Comparison of ENCODE assay signal across 8 mouse cellular contexts in genomic region chr13:55330567-55331400, GRCm38 (mm10). TPM values are rescaled to one million over a fixed set of nuclear protein-coding genes. Genes with fewer than 3 reads are reported as not detected.
DNase-seq lines count a peak whose midpoint lies in the region; ATAC-seq and TF ChIP-seq lines count a peak whose summit lies in the region.

No protein-coding gene starts in this region.

- H3K36me3 ChIP-seq in liver, adult 2 months (ENCODE audit: control insufficient read depth, insufficient read depth, low read length), result no peaks in the 10 kb centered on the region
- H3K36me3 ChIP-seq in intestine, embryonic 14.5 days (ENCODE audit: control insufficient read depth, insufficient read depth, low read length), result peaks cover 6% of the 10 kb centered on the region
- H3K36me3 ChIP-seq in neural tube, embryonic 13.5 days, result peaks cover 5% of the 10 kb centered on the region

- no peak overlapping the region for H3K9ac ChIP-seq in liver, adult 2 months (ENCODE audit: low read depth, low read length)
- H3K9ac ChIP-seq in intestine, embryonic 14.5 days (ENCODE audit: low read length), result peak overlapping the region; percentile 64
- peak overlapping the region; percentile 68 for H3K9ac ChIP-seq in neural tube, embryonic 13.5 days

- H3K9me3 ChIP-seq in intestine, embryonic 14.5 days (ENCODE audit: control insufficient read depth, low read length), result no peaks in the 10 kb centered on the region
- H3K9me3 ChIP-seq in neural tube, embryonic 13.5 days, result no peaks in the 10 kb centered on the region

- H3K27ac ChIP-seq in liver, adult 2 months (replicated peaks; ENCODE audit: insufficient read depth, low read depth, low read length), result no peak overlapping the region
- H3K27ac ChIP-seq in intestine, embryonic 14.5 days (ENCODE audit: low read depth), result peak overlapping the region; percentile 90
- peak overlapping the region; percentile 79 for H3K27ac ChIP-seq in neural tube, embryonic 13.5 days (replicated peaks)

- no peak overlapping the region for H3K4me3 ChIP-seq in liver, adult 2 months (ENCODE audit: insufficient read depth, low read depth, low read length)
- peak overlapping the region; percentile 69 for H3K4me3 ChIP-seq in intestine, embryonic 14.5 days (ENCODE audit: low read depth, low read length)
- H3K4me3 ChIP-seq in neural tube, embryonic 13.5 days, result peak overlapping the region; percentile 65

- TF ChIP-seq POLR2A in liver, adult 2 months (IDR thresholded peaks at IDR 0.05; ENCODE audit: extremely low read depth, insufficient read depth, low read length), result no peak

- H3K4me1 ChIP-seq in liver, adult 2 months (ENCODE audit: control insufficient read depth, insufficient read depth, low read length), result peaks cover 1% of the 10 kb centered on the region; the same call in 1 of the 2 replicates
- H3K4me1 ChIP-seq in intestine, embryonic 14.5 days (replicated peaks; ENCODE audit: control insufficient read depth, insufficient read depth, low read length), result peaks cover 24% of the 10 kb centered on the region
- peaks cover 36% of the 10 kb centered on the region for H3K4me1 ChIP-seq in neural tube, embryonic 13.5 days (replicated peaks)

- H3K4me2 ChIP-seq in intestine, embryonic 14.5 days (ENCODE audit: low read length), result peak overlapping the region; percentile 63
- peak overlapping the region; percentile 92 for H3K4me2 ChIP-seq in neural tube, embryonic 13.5 days

- DNase-seq in liver, adult 2 months (ENCODE audit: extremely low read depth, low read depth, low spot score), result no peak
- DNase-seq in liver, result no peak
- peak; percentile 11 for DNase-seq in embryo, embryonic 11 days
- DNase-seq in intestine, embryonic 14.5 days (ENCODE audit: low spot score), result no peak
- no peak for DNase-seq in ovary, postnatal 14 days (ENCODE audit: low spot score)
- DNase-seq in kidney, postnatal 4 days, result no peak
- no peak for DNase-seq in frontal cortex, adult 2 months (ENCODE audit: extremely low spot score in 1 of 2, low spot score in 1 of 2)

- H3K27me3 ChIP-seq in liver, adult 2 months (ENCODE audit: control insufficient read depth, insufficient read depth, low read length), result no peaks in the 10 kb centered on the region
- no peaks in the 10 kb centered on the region for H3K27me3 ChIP-seq in intestine, embryonic 14.5 days (replicated peaks; ENCODE audit: control insufficient read depth, insufficient read depth, low read length)
- H3K27me3 ChIP-seq in neural tube, embryonic 13.5 days, result no peaks in the 10 kb centered on the region

- WGBS in liver, adult 2 months, result 66% methylated on average over 14 of the region's 14 CpGs
- 46% methylated on average over 14 of the region's 14 CpGs for WGBS in intestine, embryonic 14.5 days
- whole genome bisulfite sequencing in neural tube, embryonic 13.5 days, result 48% methylated on average over 14 of the region's 14 CpGs

- TF ChIP-seq CTCF in liver, adult 2 months (IDR thresholded peaks at IDR 0.05; ENCODE audit: low read depth, low read length), result 0 out of 2 replicates have a peak, but pooled peaks have one; percentile 2

- ATAC-seq in intestine, embryonic 14.5 days (replicated peaks; ENCODE audit: low FRiP score, low TSS enrichment, low read depth), result no peak; the same call in 1 of the 2 replicates
- no peak for ATAC-seq in neural tube, embryonic 13.5 days (ENCODE audit: low read depth)

- no peaks in the 10 kb centered on the region for H3K79me2 ChIP-seq in liver, adult 2 months (ENCODE audit: control insufficient read depth, insufficient read depth, low read length)

RNA-seq across cellular contexts. Expression of gene Mxd3, which starts 1.2 kb away (rescaled TPM):
- 0.13 TPM in 1 of 2 replicates, not detected in the other for total RNA-seq in liver, adult 2 months (2014; rRNA removed)
- 0.21 and 0.27 TPM in 2 replicates for polyA plus RNA-seq in liver, adult 2 months (2012; rRNA removed)
- 30.1 and 30.2 TPM in 2 replicates for polyA plus RNA-seq in intestine, embryonic 14.5 days (2014; fragmentation: Nextera tagmentation; extraction: Ambion mirVana)
- 9.7 and 11.2 TPM in 2 replicates for polyA plus RNA-seq in neural tube, embryonic 13.5 days (2015; fragmentation: Nextera tagmentation; extraction: Ambion mirVana)
- polyA plus RNA-seq in frontal cortex, adult 2 months (2012; rRNA removed), result 1.3 and 1.5 TPM in 2 replicates

RNA-seq across cellular contexts. Expression of gene Rab24, which starts 9.0 kb away (rescaled TPM):
- 32.7 and 33.6 TPM in 2 replicates for total RNA-seq in liver, adult 2 months (2014; rRNA removed)
- polyA plus RNA-seq in liver, adult 2 months (2012; rRNA removed), result 50.2 and 56.0 TPM in 2 replicates
- 82.6 and 86.0 TPM in 2 replicates for polyA plus RNA-seq in intestine, embryonic 14.5 days (2014; fragmentation: Nextera tagmentation; extraction: Ambion mirVana)
- 89.1 and 97.9 TPM in 2 replicates for polyA plus RNA-seq in neural tube, embryonic 13.5 days (2015; fragmentation: Nextera tagmentation; extraction: Ambion mirVana)
- 142 and 148 TPM in 2 replicates for polyA plus RNA-seq in frontal cortex, adult 2 months (2012; rRNA removed)

RNA-seq across cellular contexts. Expression of gene Prelid1, which starts 10.5 kb away (rescaled TPM):
- 96.3 and 115 TPM in 2 replicates for total RNA-seq in liver, adult 2 months (2014; rRNA removed)
- 378 and 383 TPM in 2 replicates for polyA plus RNA-seq in liver, adult 2 months (2012; rRNA removed)
- 586 and 598 TPM in 2 replicates for polyA plus RNA-seq in intestine, embryonic 14.5 days (2014; fragmentation: Nextera tagmentation; extraction: Ambion mirVana)
- 288 and 299 TPM in 2 replicates for polyA plus RNA-seq in neural tube, embryonic 13.5 days (2015; fragmentation: Nextera tagmentation; extraction: Ambion mirVana)
- 145 and 163 TPM in 2 replicates for polyA plus RNA-seq in frontal cortex, adult 2 months (2012; rRNA removed)

RNA-seq across cellular contexts. Expression of gene Lman2, which starts 31.8 kb away (rescaled TPM):
- 112 and 127 TPM in 2 replicates for total RNA-seq in liver, adult 2 months (2014; rRNA removed)
- polyA plus RNA-seq in liver, adult 2 months (2012; rRNA removed), result 136 and 143 TPM in 2 replicates
- polyA plus RNA-seq in intestine, embryonic 14.5 days (2014; fragmentation: Nextera tagmentation; extraction: Ambion mirVana), result 99.9 and 104 TPM in 2 replicates
- polyA plus RNA-seq in neural tube, embryonic 13.5 days (2015; fragmentation: Nextera tagmentation; extraction: Ambion mirVana), result 56.6 and 59.4 TPM in 2 replicates
- 52.9 and 57.3 TPM in 2 replicates for polyA plus RNA-seq in frontal cortex, adult 2 months (2012; rRNA removed)

RNA-seq across cellular contexts. Expression of gene Rgs14, which starts 38.7 kb away (rescaled TPM):
- 0.28 and 0.34 TPM in 2 replicates for total RNA-seq in liver, adult 2 months (2014; rRNA removed)
- 0.45 and 0.70 TPM in 2 replicates for polyA plus RNA-seq in liver, adult 2 months (2012; rRNA removed)
- polyA plus RNA-seq in intestine, embryonic 14.5 days (2014; fragmentation: Nextera tagmentation; extraction: Ambion mirVana), result 0.63 and 1.0 TPM in 2 replicates
- 0.13 and 0.87 TPM in 2 replicates for polyA plus RNA-seq in neural tube, embryonic 13.5 days (2015; fragmentation: Nextera tagmentation; extraction: Ambion mirVana)
- polyA plus RNA-seq in frontal cortex, adult 2 months (2012; rRNA removed), result 32.8 and 44.1 TPM in 2 replicates
